ENCODE assay signal across 31 mouse cellular contexts in the genomic region with DNA sequence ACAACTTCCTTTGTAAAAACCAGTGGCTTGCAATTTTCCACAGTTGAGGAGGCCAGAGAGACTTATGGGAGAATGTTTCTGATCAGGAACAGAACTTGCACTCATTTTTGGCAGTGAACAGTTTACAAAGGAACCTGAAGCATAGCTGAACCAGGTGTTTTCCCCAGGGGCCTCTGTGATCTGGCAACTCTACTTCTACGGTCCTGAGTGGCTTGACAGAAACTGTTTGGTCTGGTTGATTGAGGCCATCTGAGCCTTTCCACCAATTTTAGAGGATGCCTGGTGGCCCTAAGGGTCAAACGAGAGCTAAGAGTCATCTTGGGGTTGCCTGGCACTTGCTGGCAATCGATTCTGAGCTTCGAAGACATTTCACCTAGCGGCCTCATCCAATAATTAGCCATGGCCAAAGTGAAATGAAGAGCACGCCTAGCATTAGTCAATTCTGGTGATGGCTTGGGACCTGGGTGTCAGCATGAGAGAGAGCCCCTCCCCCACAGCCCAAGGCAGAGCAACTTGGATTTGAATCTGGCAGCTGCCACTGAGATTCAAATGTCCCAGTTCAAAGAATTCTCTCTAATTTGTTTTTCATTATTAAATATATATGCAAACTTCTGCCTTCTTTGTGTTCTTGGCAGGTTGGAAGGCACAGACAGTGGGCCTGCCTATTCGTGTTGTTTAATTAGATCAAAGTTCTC.
DNase-seq lines count a peak whose midpoint lies in the region; ATAC-seq and TF ChIP-seq lines count a peak whose summit lies in the region.
"Had no signal": no experiment of that assay in that cellular context is flagged by ENCODE, and none has a peak within 500 bp of the region (broad histone marks: within the 10 kb centered on the region; RNA-seq: fewer than 3 reads in every experiment).

No protein-coding gene starts in this region.

- peaks cover 10 to 30% of the 10 kb centered on the region in 2 experiments; a peak in 3 of 4 replicates for H3K4me1 ChIP-seq in CH12.LX (ENCODE audit: control insufficient read depth in 1 of 2, insufficient read depth in 2 of 2)
- H3K4me1 ChIP-seq in neural tube, embryonic 15.5 days, result no peaks in the 10 kb centered on the region
- H3K4me1 ChIP-seq: forebrain, embryonic 13.5 days; heart, embryonic 10.5 days; heart, embryonic 15.5 days; hindbrain, embryonic 12.5 days; intestine, embryonic 15.5 days; limb, embryonic 15.5 days; liver, embryonic 13.5 days; megakaryocyte, embryonic 14.5 days; midbrain, embryonic 12.5 days had no signal

- H3K4me2 ChIP-seq in CH12.LX (ENCODE audit: insufficient read depth, low read depth, poor library complexity, severe bottlenecking), result no peak overlapping the region; the same call in 1 of the 2 replicates
- no peak overlapping the region for H3K4me2 ChIP-seq in neural tube, embryonic 15.5 days
- H3K4me2 ChIP-seq: forebrain, embryonic 13.5 days; heart, embryonic 15.5 days; hindbrain, embryonic 12.5 days; intestine, embryonic 15.5 days; limb, embryonic 15.5 days; liver, embryonic 13.5 days; midbrain, embryonic 12.5 days had no signal

- H3K79me2 ChIP-seq in CH12.LX (replicated peaks; ENCODE audit: control insufficient read depth, extremely low read depth, insufficient read depth, poor library complexity, severe bottlenecking), result no peaks in the 10 kb centered on the region

- TF ChIP-seq POLR2A in CH12.LX (IDR thresholded peaks at IDR 0.05; ENCODE audit: low read depth, low read length), result no peak

- 0 out of 2 replicates have a peak overlapping the region, but pooled peaks have one; percentile 23 for H3K27ac ChIP-seq in layer of hippocampus, adult 2 months
- no peak overlapping the region for H3K27ac ChIP-seq in CH12.LX (ENCODE audit: insufficient read depth, low read depth)
- H3K27ac ChIP-seq in neural tube, embryonic 15.5 days (replicated peaks), result no peak overlapping the region
- H3K27ac ChIP-seq: forebrain, embryonic 13.5 days; gastrocnemius, adult 2 months; heart, embryonic 10.5 days; heart, embryonic 15.5 days; hindbrain, embryonic 12.5 days; hindbrain, postnatal 0 days; intestine, embryonic 15.5 days; limb, embryonic 15.5 days; liver, embryonic 13.5 days; midbrain, embryonic 12.5 days; stomach, postnatal 0 days had no signal

- no peak for TF ChIP-seq EP300 in CH12.LX (IDR thresholded peaks at IDR 0.05; ENCODE audit: low read length)

- no peak for ATAC-seq in neural tube, embryonic 15.5 days (ENCODE audit: low FRiP score)
- ATAC-seq: forebrain, embryonic 13.5 days; hindbrain, postnatal 0 days; intestine, embryonic 15.5 days; lung, postnatal 0 days had no signal

- H3K27me3 ChIP-seq in CH12.LX (replicated peaks), result no peaks in the 10 kb centered on the region
- H3K27me3 ChIP-seq in neural tube, embryonic 15.5 days (replicated peaks), result no peaks in the 10 kb centered on the region
- H3K27me3 ChIP-seq: forebrain, embryonic 13.5 days; heart, embryonic 15.5 days; hindbrain, embryonic 12.5 days; intestine, embryonic 15.5 days; limb, embryonic 15.5 days; liver, embryonic 13.5 days; megakaryocyte, embryonic 14.5 days; midbrain, embryonic 12.5 days had no signal

- no peak for TF ChIP-seq CTCF in layer of hippocampus, adult 2 months (conservative IDR thresholded peaks at IDR 0.05)
- TF ChIP-seq CTCF in CH12.LX (conservative IDR thresholded peaks at IDR 0.05 in 1 of 2, IDR thresholded peaks at IDR 0.05 in 1 of 2; ENCODE audit: low read depth in 2 of 2, low read length in 2 of 2), result no peak

- in situ Hi-C loops in CH12.LX (cut with MboI; ENCODE audit: low pct_ligation_motif_present, low pct_unique_long_range_greater_than_20kb, low sequenced_read_pairs), result no loop called here

- no peak overlapping the region for H3K4me3 ChIP-seq in layer of hippocampus, adult 2 months
- H3K4me3 ChIP-seq in CH12.LX (replicated peaks in 1 of 3; ENCODE audit: low read depth in 2 of 3, low read length in 2 of 3, poor library complexity in 1 of 3), result no peak overlapping the region
- no peak overlapping the region for H3K4me3 ChIP-seq in neural tube, embryonic 15.5 days (replicated peaks)
- H3K4me3 ChIP-seq: forebrain, embryonic 13.5 days; gastrocnemius, adult 2 months; heart, embryonic 10.5 days; heart, embryonic 15.5 days; hindbrain, embryonic 12.5 days; intestine, embryonic 15.5 days; limb, embryonic 15.5 days; liver, embryonic 13.5 days; megakaryocyte, embryonic 14.5 days; midbrain, embryonic 12.5 days had no signal

- no peak overlapping the region for H3K9ac ChIP-seq in CH12.LX (ENCODE audit: insufficient read depth, low read depth)
- H3K9ac ChIP-seq in neural tube, embryonic 15.5 days (replicated peaks), result no peak overlapping the region
- H3K9ac ChIP-seq: forebrain, embryonic 13.5 days; heart, embryonic 15.5 days; hindbrain, embryonic 12.5 days; intestine, embryonic 15.5 days; limb, embryonic 15.5 days; liver, embryonic 13.5 days; midbrain, embryonic 12.5 days had no signal

- H3K36me3 ChIP-seq in CH12.LX (replicated peaks in 1 of 2; ENCODE audit: control insufficient read depth in 1 of 2, insufficient read depth in 1 of 2, low read length in 1 of 2), result no peaks in the 10 kb centered on the region
- no peaks in the 10 kb centered on the region for H3K36me3 ChIP-seq in neural tube, embryonic 15.5 days
- H3K36me3 ChIP-seq: G1E; heart, embryonic 10.5 days; heart, embryonic 15.5 days; hindbrain, embryonic 12.5 days; intestine, embryonic 15.5 days; limb, embryonic 15.5 days; liver, embryonic 13.5 days; midbrain, embryonic 12.5 days had no signal

- 69% methylated on average over 7 of the region's 7 CpGs for WGBS in neural tube, embryonic 15.5 days

- dilution Hi-C loops in CH12.LX (cut with MboI; ENCODE audit: extremely low pct_ligation_motif_present, extremely low pct_unique_long_range_greater_than_20kb, low sequenced_read_pairs), result no loop called here

- H3K9me3 ChIP-seq in CH12.LX (replicated peaks; ENCODE audit: low read length), result no peaks in the 10 kb centered on the region
- H3K9me3 ChIP-seq in neural tube, embryonic 15.5 days (replicated peaks), result no peaks in the 10 kb centered on the region
- H3K9me3 ChIP-seq: forebrain, embryonic 13.5 days; G1E; heart, embryonic 10.5 days; heart, embryonic 15.5 days; hindbrain, embryonic 12.5 days; intestine, embryonic 15.5 days; limb, embryonic 15.5 days; liver, embryonic 13.5 days; midbrain, embryonic 12.5 days had no signal

- no peak for TF ChIP-seq RAD21 in CH12.LX (IDR thresholded peaks at IDR 0.05; ENCODE audit: low read depth, low read length)

- DNase-seq in layer of hippocampus, adult 2 months (ENCODE audit: low spot score in 2 of 2), result no peak
- DNase-seq in layer of hippocampus, postnatal 25 days (ENCODE audit: extremely low spot score in 1 of 2, low spot score in 1 of 2), result no peak
- DNase-seq in CH12.LX (ENCODE audit: extremely low read depth) (peak; percentile 56), ZHBTc4 (ENCODE audit: low read depth, low spot score) (peak; percentile 6), adipocyte (ENCODE audit: low spot score) (no peak)
- DNase-seq in forelimb bud, embryonic 11.5 days (ENCODE audit: low read depth, low spot score), result peak; percentile 47
- DNase-seq: adrenal gland, postnatal 14 days; cerebellum, adult 11-12 months; cerebellum, postnatal 36 days; gastrocnemius, adult 2 months; layer of hippocampus, postnatal 36 days; liver, embryonic 13.5 days; lung, adult 18-20 months; lung, postnatal 4 days; right cerebral cortex, adult 18-20 months; spleen, adult 18-20 months; thymus, adult 18-20 months; thymus, postnatal 25 days had no signal

TF ChIP-seq in CH12.LX, 34 proteins besides CTCF, POLR2A, EP300 and RAD21:
- TF ChIP-seq HCFC1 (IDR thresholded peaks at IDR 0.05; ENCODE audit: low read depth, low read length), result no peak
- TF ChIP-seq MAX (IDR thresholded peaks at IDR 0.05; ENCODE audit: low read length), result no peak

Comparison
In these comparisons a context has a peak if more than half of its experiments do, and no peak if none do; other contexts are left out.
1. DNase-seq: peak in CH12.LX (single experiment), ZHBTc4 (single experiment) and forelimb bud, embryonic 11.5 days (single experiment); none in layer of hippocampus, adult 2 months (0 of 2), layer of hippocampus, postnatal 25 days (0 of 2) and adipocyte (single experiment).